Mouse (Mus musculus) erythroid progenitor cell, adult 5-6 weeks (primary cell): Measurements from ENCODE around the gene Ppm1b. TPM values are rescaled to one million over a fixed set of nuclear protein-coding genes. Genes with fewer than 3 reads are reported as not detected.
A peak's percentile ranks its signal among the peaks of the same experiment; 100 is the strongest.

ENCODE experiments used
- ATAC-seq: replicated peaks from 2 replicates; pipeline ENCODE4 v1.8.0; 2016; ENCODE audit warnings: moderate number of reproducible peaks, mild to moderate bottlenecking, moderate TSS enrichment, inconsistent platforms; ENCODE audit not compliant: poor library complexity, low FRiP score, severe bottlenecking
- total RNA-seq, 2 experiments: library from RNA; stranded (forward) in 1 of 2; stranded (reverse) in 1 of 2; fragments of 150-400 nt in 1 of 2; fragments of 186-747, 209-891 nt in 1 of 2; gene quantifications; 2 replicates each; pipeline versions ENCODE4 v1.2.3 to v1.2.4; 2015 to 2017; ENCODE audit warnings: low replicate concordance in 2 of 2

Ppm1b gene
- 102 and 124 TPM in 2 replicates for total RNA-seq (2015; ENCODE audit: low replicate concordance)
- 107 and 145 TPM in 2 replicates for total RNA-seq (2017; ENCODE audit: low replicate concordance)

GRCm38 (mm10) chr17:84956441-84956840 lies at the start of gene Ppm1b:
Gene Ppm1b, plus strand, starts transcription at chr17:84956741.
- ATAC-seq, result 0 out of 2 replicates have a peak, but pooled peaks have one; percentile 1

- peak; percentile 51; the same call in 1 of the 2 replicates for ATAC-seq
Measured at GRCm38 (mm10) chr17:84921666-84922376, 34.7 kb upstream of the Ppm1b start.

- peak; percentile 52 for ATAC-seq
Measured at GRCm38 (mm10) chr17:84924779-84925178, 31.8 kb upstream of the Ppm1b start.

- peak; percentile 89 for ATAC-seq
Measured at GRCm38 (mm10) chr17:84926233-84926632, 30.3 kb upstream of the Ppm1b start.

GRCm38 (mm10) chr17:84927580-84927979 lies 29.0 kb upstream of the Ppm1b start:
- ATAC-seq, result no peak

GRCm38 (mm10) chr17:84932943-84933342 lies 23.6 kb upstream of the Ppm1b start:
- ATAC-seq, result no peak

GRCm38 (mm10) chr17:84933968-84934367 lies 22.6 kb upstream of the Ppm1b start:
- peak; percentile 94 for ATAC-seq

GRCm38 (mm10) chr17:84935620-84936019 lies 20.9 kb upstream of the Ppm1b start:
- peak; percentile 56 for ATAC-seq

GRCm38 (mm10) chr17:84936301-84936700 lies 20.2 kb upstream of the Ppm1b start:
- no peak for ATAC-seq

- ATAC-seq, result no peak
Measured at GRCm38 (mm10) chr17:84936809-84937208, 19.7 kb upstream of the Ppm1b start.

GRCm38 (mm10) chr17:84937220-84937619 lies 19.3 kb upstream of the Ppm1b start:
- ATAC-seq, result no peak

GRCm38 (mm10) chr17:84938215-84938614 lies 18.3 kb upstream of the Ppm1b start:
- ATAC-seq, result no peak

- no peak for ATAC-seq
Measured at GRCm38 (mm10) chr17:84940017-84940731, 16.4 kb upstream of the Ppm1b start.

- ATAC-seq, result peak; percentile 62
Measured at GRCm38 (mm10) chr17:84941291-84941868, 15.2 kb upstream of the Ppm1b start.

GRCm38 (mm10) chr17:84942358-84943032 lies 14.0 kb upstream of the Ppm1b start:
- ATAC-seq, result peak; percentile 82

GRCm38 (mm10) chr17:84943033-84943393 lies 13.5 kb upstream of the Ppm1b start:
- ATAC-seq, result peak; percentile 43; the same call in 1 of the 2 replicates

- ATAC-seq, result no peak
Measured at GRCm38 (mm10) chr17:84944348-84944747, 12.2 kb upstream of the Ppm1b start.

- ATAC-seq, result no peak
Measured at GRCm38 (mm10) chr17:84952521-84952920, 4.0 kb upstream of the Ppm1b start.

- no peak for ATAC-seq
Measured at GRCm38 (mm10) chr17:84953776-84954175, 2.8 kb upstream of the Ppm1b start.

- ATAC-seq, result no peak
Measured at GRCm38 (mm10) chr17:84954881-84955280, 1.7 kb upstream of the Ppm1b start.
